Mouse (Mus musculus): Measurements from ENCODE around the gene Clrn2.

- TF ChIP-seq CTCF (conservative IDR thresholded peaks at IDR 0.05; ENCODE audit: insufficient read depth, insufficient read length, low read depth, low read length) (no peak), POLR2A (IDR thresholded peaks at IDR 0.05; ENCODE audit: low read depth, low read length) (no peak)
These were observed 42.9 kb downstream of the Clrn2 start for GRCm38 (mm10) chr5:45496479-45496878.
